Mouse (Mus musculus): ENCODE measurements around the gene Enox1. TPM values are rescaled to one million over a fixed set of nuclear protein-coding genes. Genes with fewer than 3 reads are reported as not detected.
"Not testable (repeated sequence)": the region's sequence is repeated elsewhere in the genome, so short reads cannot be mapped to it uniquely, and the experiment has no call there.

Enox1 gene
- not detected in 2 replicates for polyA plus RNA-seq (2012)

DNA sequence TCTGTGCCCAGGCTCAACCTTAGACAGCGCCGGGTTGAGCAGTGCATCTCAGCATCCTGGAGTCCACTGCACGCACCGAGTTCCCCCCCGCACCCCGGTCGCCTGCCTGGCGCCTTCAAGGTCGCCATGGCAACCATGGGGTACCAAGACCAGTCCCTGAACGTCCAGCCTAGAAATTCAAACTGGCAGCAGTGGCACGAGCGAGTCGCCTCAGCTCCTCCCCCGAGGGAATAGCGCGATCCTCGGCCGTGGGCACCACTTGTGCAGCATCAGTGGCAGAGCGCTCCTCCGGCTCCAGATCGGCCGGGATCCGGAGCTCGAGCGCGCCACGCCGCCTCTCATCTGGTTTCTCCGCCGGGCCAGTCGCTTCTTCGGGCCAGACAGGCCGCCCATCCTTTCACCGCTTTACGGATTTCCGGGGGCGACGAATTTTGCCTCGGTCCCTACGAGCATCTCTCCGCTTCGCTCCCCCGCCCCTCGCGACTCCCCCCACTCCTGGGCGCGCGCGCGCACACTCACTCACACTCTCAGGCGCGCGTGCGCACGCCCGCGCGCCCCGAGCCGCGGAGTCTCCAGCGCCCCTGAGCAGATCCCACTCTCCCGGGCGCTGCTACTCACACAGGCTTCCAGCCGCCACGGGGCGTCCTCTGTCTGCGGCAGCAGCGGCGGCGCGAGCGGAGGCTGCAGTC lies at the start of gene Enox1:
Enox1 (plus strand) TSS at position 542 of the 689 bp plus-strand sequence.
- no peaks in the 10 kb centered on the region for H3K4me1 ChIP-seq (ENCODE audit: control insufficient read depth)
- no peaks in the 10 kb centered on the region for H3K36me3 ChIP-seq (ENCODE audit: control insufficient read depth)
- peak within 1 kb of the TSS; percentile 18 for H3K4me3 ChIP-seq (replicated peaks)
- H3K9me3 ChIP-seq (ENCODE audit: control insufficient read depth, low read length), result peaks cover 2% of the 10 kb centered on the region; the same call in 1 of the 2 replicates
- H3K27me3 ChIP-seq (ENCODE audit: control insufficient read depth), result peaks cover 37% of the 10 kb centered on the region
- TF ChIP-seq GATA1 (IDR thresholded peaks at IDR 0.05; ENCODE audit: low read length) (no peak), TAL1 (IDR thresholded peaks at IDR 0.05; ENCODE audit: low read length) (no peak)

DNA sequence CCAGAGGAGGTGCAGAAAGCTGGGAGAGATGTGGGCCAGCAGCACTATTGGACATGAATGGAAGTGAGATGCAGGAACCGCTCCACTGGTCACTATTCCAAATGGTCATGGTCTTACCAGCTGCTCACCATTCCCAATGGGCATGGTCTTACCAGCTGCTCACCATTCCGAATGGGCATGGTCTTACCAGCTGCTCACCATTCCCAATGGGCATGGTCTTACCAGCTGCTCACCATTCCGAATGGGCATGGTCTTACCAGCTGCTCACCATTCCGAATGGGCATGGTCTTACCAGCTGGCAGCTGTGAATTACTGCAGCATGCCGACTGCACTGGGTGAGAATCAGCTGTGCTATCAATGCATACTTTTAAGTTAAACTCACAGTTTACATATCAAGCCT lies 45.9 kb upstream of the Enox1 start:
- not testable (repeated sequence) for H3K9me3 ChIP-seq (ENCODE audit: control insufficient read depth, low read length); H3K4me3 ChIP-seq (replicated peaks); H3K4me1 ChIP-seq (ENCODE audit: control insufficient read depth); H3K27me3 ChIP-seq (ENCODE audit: control insufficient read depth); H3K36me3 ChIP-seq (ENCODE audit: control insufficient read depth)

DNA sequence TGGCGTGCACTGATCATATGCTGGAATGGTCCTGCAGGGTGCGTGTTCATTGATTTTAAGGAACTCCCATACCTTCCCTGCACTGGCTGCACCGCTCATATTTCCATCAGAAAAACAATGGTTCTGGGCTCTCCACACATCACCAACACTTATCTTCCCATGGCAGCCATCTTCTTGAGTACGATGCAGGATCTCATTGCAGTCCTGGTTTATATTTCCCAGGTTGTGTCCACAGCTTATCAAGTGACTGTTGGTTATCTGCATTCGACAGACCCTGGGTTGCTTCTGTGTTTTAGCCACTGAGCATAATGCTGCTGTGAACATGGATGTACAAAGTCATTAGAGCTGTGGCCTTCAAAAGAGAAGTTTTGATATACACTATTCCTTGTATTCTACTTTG lies 26.0 kb upstream of the Enox1 start:
- Histone ChIP-seq H3K4me3 (replicated peaks) (no peak overlapping the region), H3K9me3 (ENCODE audit: control insufficient read depth, low read length) (no peaks in the 10 kb centered on the region), H3K36me3 (ENCODE audit: control insufficient read depth) (no peaks in the 10 kb centered on the region), H3K4me1 (ENCODE audit: control insufficient read depth) (no peaks in the 10 kb centered on the region), H3K27me3 (ENCODE audit: control insufficient read depth) (no peaks in the 10 kb centered on the region)
- TF ChIP-seq GATA1 (IDR thresholded peaks at IDR 0.05; ENCODE audit: low read length) (no peak), TAL1 (IDR thresholded peaks at IDR 0.05; ENCODE audit: low read length) (no peak)

DNA sequence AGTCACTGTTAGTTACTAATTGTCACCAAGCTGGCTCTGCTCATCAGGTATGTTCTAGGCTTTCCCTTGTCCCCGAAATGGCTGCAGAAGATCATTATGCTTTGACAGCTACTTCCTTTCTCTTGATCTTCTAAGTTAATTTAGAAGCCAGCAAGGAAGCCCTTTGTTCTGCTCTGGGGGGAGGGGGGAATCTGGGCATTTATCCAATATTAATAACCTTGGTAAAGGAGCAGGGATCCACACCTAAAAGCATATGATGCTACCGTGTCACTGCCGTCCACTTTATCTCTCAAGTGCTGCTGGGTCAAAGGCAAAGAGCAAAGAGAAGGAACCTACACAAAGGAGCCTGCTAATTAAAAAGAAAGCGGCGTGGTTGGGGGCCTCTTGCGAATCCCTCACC lies 19.6 kb upstream of the Enox1 start:
- no peaks in the 10 kb centered on the region for H3K9me3 ChIP-seq (ENCODE audit: control insufficient read depth, low read length)
- no peaks in the 10 kb centered on the region for H3K4me1 ChIP-seq (ENCODE audit: control insufficient read depth)
- TF ChIP-seq GATA1 (IDR thresholded peaks at IDR 0.05; ENCODE audit: low read length), result no peak
- no peak for TF ChIP-seq TAL1 (IDR thresholded peaks at IDR 0.05; ENCODE audit: low read length)
- H3K36me3 ChIP-seq (ENCODE audit: control insufficient read depth), result no peaks in the 10 kb centered on the region
- no peak overlapping the region for H3K4me3 ChIP-seq (replicated peaks)
- H3K27me3 ChIP-seq (ENCODE audit: control insufficient read depth), result no peaks in the 10 kb centered on the region

DNA sequence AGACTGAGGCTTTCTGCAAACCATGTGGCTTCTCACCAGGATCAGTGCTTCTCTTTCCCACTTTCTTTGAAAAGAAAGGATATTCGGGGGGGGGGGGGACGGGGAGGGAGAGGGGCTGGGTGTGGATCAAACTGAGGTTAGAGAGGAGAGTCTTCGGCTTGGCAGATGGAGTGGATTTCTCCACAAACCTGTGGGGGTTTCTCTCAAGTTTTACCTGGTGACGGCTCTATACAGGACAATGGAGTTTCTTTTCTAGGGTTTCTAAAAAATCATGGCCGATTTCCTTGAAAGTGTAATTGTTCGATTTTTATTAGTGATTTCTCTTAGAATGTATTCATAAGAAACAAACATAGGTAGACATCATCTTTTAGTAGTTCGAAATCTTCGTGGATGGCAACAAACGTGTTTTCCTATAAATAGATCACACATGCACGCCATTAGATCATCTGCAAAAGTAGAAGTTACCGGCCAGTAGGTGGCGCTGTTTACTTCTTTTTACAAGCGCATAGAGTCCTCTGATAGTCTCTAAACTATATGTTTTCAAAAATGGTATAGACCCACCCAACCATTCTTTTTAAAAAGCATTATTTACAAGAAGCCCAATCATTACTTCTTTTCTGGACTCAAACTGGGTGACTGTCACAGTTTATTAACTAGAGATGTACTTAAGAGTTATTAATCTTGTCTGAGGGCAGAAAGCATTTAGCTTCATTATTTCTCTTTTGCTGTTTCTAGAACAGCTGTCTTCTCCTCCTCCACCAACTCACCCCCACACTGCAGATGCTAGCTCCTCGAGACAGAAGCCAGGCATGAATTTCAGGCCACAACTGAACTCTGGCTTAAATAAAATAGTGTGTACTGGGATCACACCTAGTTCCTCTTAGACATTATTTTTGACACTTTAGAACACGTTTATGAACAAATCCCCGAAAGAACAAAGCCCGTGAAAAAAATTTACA lies 15.0 kb upstream of the Enox1 start:
- Histone ChIP-seq H3K9me3 (ENCODE audit: control insufficient read depth, low read length) (no peaks in the 10 kb centered on the region), H3K4me3 (replicated peaks) (no peak overlapping the region), H3K4me1 (ENCODE audit: control insufficient read depth) (no peaks in the 10 kb centered on the region), H3K36me3 (ENCODE audit: control insufficient read depth) (no peaks in the 10 kb centered on the region), H3K27me3 (ENCODE audit: control insufficient read depth) (no peaks in the 10 kb centered on the region)
- no peak for TF ChIP-seq GATA1 (IDR thresholded peaks at IDR 0.05; ENCODE audit: low read length)
- no peak for TF ChIP-seq TAL1 (IDR thresholded peaks at IDR 0.05; ENCODE audit: low read length)

DNA sequence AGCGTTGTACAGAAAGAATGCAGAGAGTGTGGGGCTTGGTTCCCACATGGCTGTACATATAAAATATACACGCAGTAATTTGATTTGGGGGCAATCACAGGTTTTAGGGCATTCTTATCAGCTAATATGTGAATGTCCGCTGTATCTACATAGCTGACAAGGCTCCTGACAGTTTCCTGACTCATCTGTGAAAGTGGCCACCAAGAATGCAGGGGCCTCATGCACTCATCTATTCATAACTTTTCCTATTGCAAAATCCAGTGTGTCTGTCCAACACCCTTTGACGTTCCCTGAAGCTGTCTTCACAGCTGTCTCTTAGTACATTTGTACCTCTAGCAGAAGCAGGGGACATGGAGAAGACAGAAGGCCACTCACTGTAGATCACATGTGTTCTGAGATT lies 11.5 kb upstream of the Enox1 start:
- no peaks in the 10 kb centered on the region for H3K36me3 ChIP-seq (ENCODE audit: control insufficient read depth)
- no peaks in the 10 kb centered on the region for H3K27me3 ChIP-seq (ENCODE audit: control insufficient read depth)
- peaks cover 4% of the 10 kb centered on the region; the same call in 1 of the 2 replicates for H3K9me3 ChIP-seq (ENCODE audit: control insufficient read depth, low read length)
- no peak overlapping the region for H3K4me3 ChIP-seq (replicated peaks)
- no peak for TF ChIP-seq GATA1 (IDR thresholded peaks at IDR 0.05; ENCODE audit: low read length)
- TF ChIP-seq TAL1 (IDR thresholded peaks at IDR 0.05; ENCODE audit: low read length), result no peak
- H3K4me1 ChIP-seq (ENCODE audit: control insufficient read depth), result no peaks in the 10 kb centered on the region

DNA sequence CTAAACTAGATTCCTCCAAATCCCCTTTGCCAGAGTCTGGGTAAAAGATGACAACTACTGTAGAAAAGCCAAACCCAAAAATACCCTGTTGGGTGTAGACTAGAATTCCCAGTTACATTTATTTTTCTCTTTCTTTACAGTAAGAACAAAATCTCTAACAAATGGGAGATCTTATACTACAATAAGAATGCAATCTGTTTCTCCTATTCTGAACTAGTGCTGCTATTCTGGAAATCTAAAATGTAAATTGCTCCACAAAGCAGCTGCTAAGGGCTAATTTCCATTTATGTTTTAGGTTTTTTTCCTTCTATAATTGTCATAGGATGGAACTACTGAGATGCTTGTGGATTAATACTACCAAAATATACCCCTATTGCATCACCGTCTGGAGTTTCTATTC lies 8.9 kb upstream of the Enox1 start:
- Histone ChIP-seq H3K4me1 (ENCODE audit: control insufficient read depth) (no peaks in the 10 kb centered on the region), H3K4me3 (replicated peaks) (no peak overlapping the region), H3K27me3 (ENCODE audit: control insufficient read depth) (no peaks in the 10 kb centered on the region), H3K9me3 (ENCODE audit: control insufficient read depth, low read length) (peaks cover 7% of the 10 kb centered on the region; the same call in 1 of the 2 replicates), H3K36me3 (ENCODE audit: control insufficient read depth) (no peaks in the 10 kb centered on the region)
- TF ChIP-seq TAL1 (IDR thresholded peaks at IDR 0.05; ENCODE audit: low read length) (no peak), GATA1 (IDR thresholded peaks at IDR 0.05; ENCODE audit: low read length) (no peak)

DNA sequence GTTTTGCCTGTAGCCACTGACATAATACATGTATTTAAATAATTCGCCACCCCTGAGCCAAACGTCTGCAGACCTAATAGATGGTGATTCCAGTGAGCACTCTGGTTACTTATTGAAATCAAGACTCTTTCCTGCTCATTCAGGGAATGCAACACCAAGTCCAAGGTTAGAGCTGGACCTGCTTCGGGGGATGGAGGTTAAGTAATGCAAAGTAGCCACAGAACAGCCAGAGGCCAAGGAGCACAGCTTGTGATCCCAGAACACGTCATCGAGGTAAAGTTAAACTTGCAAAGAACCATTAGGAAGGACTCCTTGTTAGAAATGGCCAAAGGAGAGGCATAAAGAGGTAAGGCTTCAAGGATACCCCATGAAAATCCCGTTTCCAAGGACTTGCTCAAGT lies 6.0 kb upstream of the Enox1 start:
- no peaks in the 10 kb centered on the region for H3K4me1 ChIP-seq (ENCODE audit: control insufficient read depth)
- no peak for TF ChIP-seq TAL1 (IDR thresholded peaks at IDR 0.05; ENCODE audit: low read length)
- TF ChIP-seq GATA1 (IDR thresholded peaks at IDR 0.05; ENCODE audit: low read length), result no peak
- H3K4me3 ChIP-seq (replicated peaks), result no peak overlapping the region
- H3K36me3 ChIP-seq (ENCODE audit: control insufficient read depth), result no peaks in the 10 kb centered on the region
- peaks cover 7% of the 10 kb centered on the region; the same call in 1 of the 2 replicates for H3K9me3 ChIP-seq (ENCODE audit: control insufficient read depth, low read length)
- H3K27me3 ChIP-seq (ENCODE audit: control insufficient read depth), result peaks cover 7% of the 10 kb centered on the region

DNA sequence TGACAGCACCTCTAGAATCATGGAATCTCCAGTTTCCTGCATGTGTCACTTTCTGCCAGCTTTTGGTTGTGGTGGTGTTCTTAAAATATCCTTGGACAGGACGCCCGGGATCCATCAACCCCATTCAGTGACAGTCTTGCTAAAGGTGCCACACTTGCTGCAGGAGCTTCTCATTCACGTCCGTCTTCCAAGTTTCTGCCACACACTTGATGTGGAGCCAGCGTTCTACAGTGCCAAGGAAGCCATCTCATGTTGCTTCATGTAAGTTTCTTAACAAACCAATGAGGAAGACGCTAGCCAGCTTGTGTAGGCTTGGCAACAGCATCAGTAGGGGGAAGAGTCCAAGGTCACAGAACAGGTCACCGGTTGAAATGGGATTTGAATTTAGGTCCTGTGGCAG lies 5.1 kb upstream of the Enox1 start:
- Histone ChIP-seq H3K4me3 (replicated peaks) (no peak overlapping the region), H3K27me3 (ENCODE audit: control insufficient read depth) (peaks cover 16% of the 10 kb centered on the region), H3K4me1 (ENCODE audit: control insufficient read depth) (no peaks in the 10 kb centered on the region), H3K36me3 (ENCODE audit: control insufficient read depth) (no peaks in the 10 kb centered on the region), H3K9me3 (ENCODE audit: control insufficient read depth, low read length) (peaks cover 7% of the 10 kb centered on the region; the same call in 1 of the 2 replicates)
- TF ChIP-seq GATA1 (IDR thresholded peaks at IDR 0.05; ENCODE audit: low read length), result no peak
- no peak for TF ChIP-seq TAL1 (IDR thresholded peaks at IDR 0.05; ENCODE audit: low read length)
